Mouse (Mus musculus): ENCODE measurements around the gene Clstn2.

Gene Clstn2

DNA sequence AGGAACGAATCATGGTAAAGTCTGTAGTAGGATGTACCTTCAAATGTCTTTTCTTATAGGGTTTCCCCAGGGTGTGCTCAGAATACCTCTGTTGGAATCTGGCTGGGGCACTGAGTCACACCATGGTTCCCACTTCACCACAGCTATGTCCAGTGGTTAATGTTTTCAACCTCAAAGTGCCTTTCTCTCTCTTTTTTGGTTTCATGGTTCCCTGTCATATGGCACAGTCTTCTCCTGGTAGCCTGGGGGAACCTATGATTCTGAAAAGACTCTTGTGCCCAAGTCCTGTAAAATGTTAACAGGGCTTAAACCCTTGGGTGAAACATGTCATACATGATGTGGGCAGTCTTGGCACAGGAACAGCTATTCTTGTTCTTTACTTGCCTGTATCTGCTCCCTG is 551.8 kb downstream of the Clstn2 start:
- intact Hi-C loops (cut with DNase I), result no loop called here

- intact Hi-C loops (cut with DNase I), result no loop called here
Measured at GRCm38 (mm10) chr9:97476961-97477360, 556.0 kb downstream of the Clstn2 start.

DNA sequence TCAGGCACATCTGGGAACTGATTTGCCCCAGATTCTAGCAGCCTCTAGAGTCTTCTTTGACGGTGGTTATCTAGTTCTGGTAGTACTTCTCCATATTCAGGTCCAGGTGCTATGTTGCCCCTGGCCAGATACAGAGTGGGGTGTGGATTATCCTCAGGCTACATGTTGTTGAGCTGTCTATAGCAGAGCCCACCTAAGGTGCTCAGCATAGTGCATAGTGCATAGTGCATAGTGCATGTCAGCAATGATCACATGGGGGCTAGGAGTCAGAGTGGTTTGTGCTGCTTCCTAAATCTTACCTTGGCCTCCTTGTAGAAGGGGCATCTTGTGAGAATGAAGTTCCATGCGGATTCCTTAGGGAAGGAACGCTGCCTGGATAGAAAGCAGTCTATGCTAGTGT is 556.5 kb downstream of the Clstn2 start:
- intact Hi-C loops (cut with DNase I), result no loop called here

- intact Hi-C loops (cut with DNase I), result no loop called here
Measured at GRCm38 (mm10) chr9:97474896-97475295, 558.1 kb downstream of the Clstn2 start.

DNA sequence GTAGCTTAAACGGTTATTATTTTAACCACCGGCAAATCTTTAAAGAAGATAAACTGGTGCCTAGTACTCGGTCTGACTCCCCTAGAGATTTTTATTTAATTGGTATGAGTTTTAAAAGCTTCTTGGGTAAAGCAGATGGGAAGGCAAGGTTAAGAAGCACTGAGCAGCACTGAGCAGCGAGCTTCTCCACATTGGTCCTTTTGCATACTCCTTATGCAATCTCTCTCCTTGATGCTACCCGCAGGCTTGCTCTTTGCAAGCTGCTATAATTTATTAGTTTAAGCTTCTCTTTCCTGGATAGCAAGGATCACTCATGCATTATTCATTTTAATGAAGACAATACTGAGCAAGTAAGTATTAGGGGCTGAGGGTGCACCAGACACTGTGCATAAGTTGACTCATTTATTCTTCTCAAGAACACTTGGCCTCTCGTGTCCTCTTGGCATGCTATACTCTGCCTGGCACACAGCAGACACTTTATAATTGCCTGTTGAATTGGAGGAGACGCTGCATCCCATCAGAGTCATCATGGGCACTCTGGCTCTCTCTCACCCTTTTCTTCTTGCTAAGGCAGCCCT is 561.9 kb downstream of the Clstn2 start:
- intact Hi-C loops (cut with DNase I), result no loop called here

DNA sequence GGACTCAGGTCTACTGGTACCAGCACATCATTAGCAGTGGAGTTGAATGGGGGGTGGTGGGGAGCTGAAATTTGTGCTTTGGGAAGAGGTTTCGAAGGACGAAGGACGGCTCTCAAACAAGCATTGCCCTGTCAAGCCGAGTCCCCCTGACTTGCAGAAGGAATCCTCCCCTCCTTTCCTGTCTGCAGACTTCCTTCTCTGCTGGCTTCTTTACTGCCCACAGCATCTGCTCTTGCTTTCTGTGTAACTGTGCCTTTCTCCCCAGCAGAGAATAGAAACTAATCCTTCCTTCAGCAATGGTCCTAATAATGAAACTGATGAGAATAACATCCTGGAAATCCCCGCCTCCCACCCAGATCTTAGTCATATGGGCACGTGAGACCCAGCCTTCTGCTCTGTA is 572.5 kb downstream of the Clstn2 start:
- intact Hi-C loops (cut with DNase I), result loop anchor here (5.0 kb wide), 1 partner anchor 567 kb away; no protein-coding TSS in a partner anchor

- intact Hi-C loops (cut with DNase I), result loop anchor here (5.0 to 10.0 kb wide), 2 partner anchors 568 to 665 kb away; no protein-coding TSS in a partner anchor
Measured at GRCm38 (mm10) chr9:97459745-97460144, 573.2 kb downstream of the Clstn2 start.

DNA sequence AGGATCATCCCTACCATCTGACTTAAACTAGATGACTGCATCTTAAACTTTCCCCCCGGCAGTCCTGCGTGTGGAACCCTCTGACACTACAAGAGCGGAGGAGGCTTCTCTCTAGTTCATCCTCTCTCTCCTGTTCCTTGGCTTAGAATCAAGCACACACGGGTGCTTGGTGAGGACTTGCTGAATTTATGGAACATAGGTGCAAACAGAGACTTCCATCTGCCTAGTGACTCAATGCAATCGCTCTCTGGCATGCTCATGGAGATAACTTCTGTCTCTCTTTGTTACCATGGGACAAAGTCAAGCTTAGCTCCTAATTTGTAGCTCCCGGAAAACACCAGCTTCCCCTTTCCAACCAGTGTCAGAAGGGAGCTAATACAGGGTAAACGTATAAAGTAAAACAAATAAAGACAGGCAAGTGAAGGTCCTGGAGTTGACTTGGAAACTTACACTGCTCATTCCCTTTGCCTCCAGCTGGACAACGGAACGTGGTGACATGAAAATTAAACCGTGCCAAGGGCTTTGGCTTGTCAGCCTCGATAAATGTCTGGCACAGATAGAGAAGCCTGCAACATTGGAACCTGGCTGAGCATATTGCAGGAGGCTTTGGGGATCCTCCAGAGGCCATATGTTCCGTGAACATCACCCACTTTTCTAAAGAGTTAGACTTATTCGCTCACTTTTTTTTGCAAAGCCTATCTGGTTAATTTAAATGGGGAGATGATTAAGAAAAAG is 583.5 kb downstream of the Clstn2 start:
- intact Hi-C loops (cut with DNase I), result loop anchor here (10.0 kb wide), 1 partner anchor 675 kb away; no protein-coding TSS in a partner anchor

DNA sequence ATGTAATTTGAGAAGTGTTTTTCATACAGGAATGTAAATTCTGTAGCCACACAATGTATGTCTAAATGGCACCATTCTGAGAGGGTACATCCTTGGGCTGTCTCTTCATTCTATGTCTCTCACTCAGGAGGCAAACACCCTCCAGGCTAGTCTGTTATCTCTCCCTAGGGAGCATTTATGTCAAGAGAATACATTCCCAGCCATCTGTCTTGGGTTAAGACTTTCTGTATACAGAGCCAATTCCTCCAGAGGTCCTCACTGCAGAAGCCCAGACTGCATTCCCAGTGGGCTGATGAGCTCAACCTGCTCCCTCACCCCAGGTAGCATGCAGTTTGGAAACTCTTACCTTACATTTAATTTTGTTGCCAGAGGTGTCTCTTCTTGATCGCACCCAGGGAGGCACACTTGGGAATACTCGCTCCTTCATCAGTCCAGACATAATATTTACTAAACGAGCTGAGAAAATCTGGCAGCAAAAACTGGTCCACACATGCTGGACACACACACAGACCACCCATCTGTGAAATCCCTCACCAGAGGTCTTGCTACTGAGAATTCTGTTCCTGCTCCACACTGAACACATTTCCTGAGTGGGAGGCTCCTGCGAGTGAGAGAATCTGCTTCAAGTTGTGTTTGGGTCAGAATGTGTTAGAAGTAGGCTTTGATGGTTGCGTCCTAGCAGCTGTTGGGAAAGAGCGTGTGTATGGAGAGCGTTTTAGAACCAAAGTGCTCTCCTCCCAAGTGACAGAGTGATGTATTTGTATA is 592.9 kb downstream of the Clstn2 start:
- intact Hi-C loops (cut with DNase I), result no loop called here

DNA sequence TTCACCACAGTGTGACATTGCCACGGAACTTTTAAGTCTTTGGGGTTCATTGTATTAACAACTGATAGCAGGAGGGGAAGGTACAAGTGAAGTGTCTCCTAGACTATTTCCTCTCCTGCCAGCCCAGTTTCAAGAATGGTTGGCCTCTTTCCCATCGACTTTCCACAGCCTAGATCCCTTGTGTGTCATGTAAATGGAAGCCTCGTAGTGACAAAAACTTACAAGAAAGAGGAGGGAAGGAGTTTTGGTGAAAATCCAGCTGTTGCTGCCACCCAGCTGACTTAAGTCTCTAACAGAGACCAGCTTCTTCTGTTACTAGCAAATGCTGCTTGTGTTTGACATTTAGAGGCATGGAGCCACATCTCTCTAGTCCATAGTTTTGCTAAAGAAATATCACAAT is 598.3 kb downstream of the Clstn2 start:
- intact Hi-C loops (cut with DNase I), result no loop called here

- intact Hi-C loops (cut with DNase I), result no loop called here
Measured at GRCm38 (mm10) chr9:97429885-97430449, 603.0 kb downstream of the Clstn2 start.

DNA sequence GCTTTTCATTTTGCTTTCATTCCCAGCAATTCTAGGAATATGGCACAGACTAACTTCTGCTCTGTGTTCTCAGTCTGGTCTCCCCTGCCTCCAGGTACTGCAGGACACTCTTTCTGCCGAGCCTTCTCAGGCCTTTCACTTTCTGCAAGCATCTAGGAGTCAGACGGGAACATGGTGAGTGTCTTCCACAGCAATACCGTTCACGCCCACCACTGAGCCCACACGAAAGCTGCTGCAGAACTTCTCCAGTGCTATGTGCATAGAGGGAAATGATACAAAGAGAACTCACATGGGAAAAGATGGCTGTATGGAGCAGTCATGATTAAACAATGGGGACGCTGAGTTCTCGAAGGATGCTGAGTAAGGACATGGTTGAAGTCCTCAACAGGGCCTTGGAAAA is 604.9 kb downstream of the Clstn2 start:
- intact Hi-C loops (cut with DNase I), result no loop called here

GRCm38 (mm10) chr9:97420896-97421295 is 612.1 kb downstream of the Clstn2 start:
- intact Hi-C loops (cut with DNase I), result no loop called here

DNA sequence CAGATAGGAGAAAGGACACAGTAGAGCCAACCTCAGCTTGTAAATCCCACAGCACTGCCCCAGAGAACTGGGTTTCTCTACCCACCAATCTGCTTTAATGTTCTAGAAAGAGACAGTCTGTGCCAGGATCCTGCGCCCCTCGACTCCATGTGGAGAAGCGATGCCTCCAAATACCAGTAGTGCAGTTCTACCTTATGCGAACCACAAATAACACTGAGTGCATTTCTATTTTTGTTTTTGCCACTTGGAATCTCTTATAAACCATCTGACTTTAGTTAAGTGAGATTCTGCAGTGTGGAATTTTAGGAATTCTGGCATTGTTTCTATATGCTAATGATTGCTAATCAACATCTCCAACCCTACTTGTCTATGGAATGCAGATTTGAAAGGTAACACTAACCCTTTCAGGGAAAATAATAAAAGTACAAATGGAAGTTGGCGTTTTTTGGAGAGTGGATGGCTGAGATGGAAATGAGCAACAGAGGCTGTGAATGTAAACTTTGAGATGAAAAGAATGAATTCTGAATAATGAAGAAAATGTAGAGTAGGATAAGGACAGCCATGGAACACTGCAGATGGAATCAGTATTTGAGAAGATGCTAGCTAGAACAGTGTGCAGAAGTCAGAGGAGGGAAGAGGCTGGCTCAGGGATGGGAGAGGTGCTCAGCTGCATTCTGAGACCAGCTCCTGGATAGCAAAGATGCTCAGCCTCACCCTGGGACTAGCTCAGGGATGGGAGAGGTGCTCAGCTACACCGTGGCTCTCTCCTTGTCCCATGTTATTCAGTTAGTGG is 617.9 kb downstream of the Clstn2 start:
- intact Hi-C loops (cut with DNase I), result no loop called here

DNA sequence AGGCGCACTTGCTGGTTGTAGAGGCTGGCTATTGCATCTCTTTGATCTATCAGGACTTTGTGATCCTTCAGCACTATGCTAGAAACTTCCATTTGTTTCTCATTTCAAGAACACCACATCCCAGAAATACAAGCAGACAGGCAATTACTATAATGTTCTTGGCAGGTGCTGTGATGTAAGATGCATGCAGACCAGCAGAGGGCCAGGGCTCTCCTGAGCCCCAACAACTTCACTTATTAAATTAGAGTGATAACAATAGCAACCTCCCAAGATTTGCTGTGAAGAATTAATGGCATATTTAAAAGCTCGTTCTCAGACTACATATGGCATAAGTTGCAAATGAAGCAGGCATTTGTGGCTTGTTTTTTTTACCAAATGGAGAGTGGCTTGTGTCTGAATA is 624.8 kb downstream of the Clstn2 start:
- intact Hi-C loops (cut with DNase I), result no loop called here

Measured in adrenal gland (tissue).